Mouse (Mus musculus) intestine, postnatal 0 days (tissue): ENCODE measurements around the gene Zpbp2. TPM values are rescaled to one million over a fixed set of nuclear protein-coding genes. Genes with fewer than 3 reads are reported as not detected.

Experiments
- ATAC-seq: fragments of 200-750 bp; cut with Nextera tagmentation; 2 replicates; pipeline ENCODE4 v1.8.0; 2017; ENCODE audit warnings: mild to moderate bottlenecking, moderate TSS enrichment, moderate library complexity
- H3K27ac ChIP-seq: fragments of 300-500 bp; sonication (generic); 2 replicates; pipeline ENCODE4 v1.5.1; 2014; ENCODE audit warnings: mild to moderate bottlenecking, low read depth, low read length, moderate library complexity
- H3K27me3 ChIP-seq: fragments of 300-500 bp; sonication (generic); replicated peaks from 2 replicates; pipeline ENCODE4 v1.6.1; 2014; ENCODE audit warnings: low read length, mixed read lengths; ENCODE audit not compliant: control insufficient read depth, insufficient read depth
- H3K36me3 ChIP-seq: fragments of 300-500 bp; sonication (generic); 2 replicates; pipeline ENCODE4 v1.6.1; 2014; ENCODE audit warnings: mild to moderate bottlenecking, moderate library complexity; ENCODE audit not compliant: control insufficient read depth, insufficient read depth
- H3K4me1 ChIP-seq: fragments of 300-500 bp; sonication (generic); replicated peaks from 2 replicates; pipeline ENCODE4 v1.6.1; 2014; ENCODE audit warnings: antibody characterized with exemption, low read length, mixed read lengths; ENCODE audit not compliant: control insufficient read depth, insufficient read depth
- H3K4me2 ChIP-seq: fragments of 300-500 bp; sonication (generic); replicated peaks from 2 replicates; pipeline ENCODE4 v1.6.1; 2014; ENCODE audit warnings: low read depth, mild to moderate bottlenecking, moderate library complexity
- H3K4me3 ChIP-seq: fragments of 300-500 bp; sonication (generic); 2 replicates; pipeline ENCODE4 v1.5.1; 2014; ENCODE audit warnings: low read depth, low read length
- H3K9ac ChIP-seq: fragments of 300-500 bp; sonication (generic); 2 replicates; pipeline ENCODE4 v1.6.1; 2014; ENCODE audit warnings: mild to moderate bottlenecking, low read depth, low read length
- H3K9me3 ChIP-seq: fragments of 300-500 bp; sonication (generic); 2 replicates; pipeline ENCODE4 v1.6.1; 2016; ENCODE audit warnings: mixed run types; ENCODE audit not compliant: control insufficient read depth
- CTCF ChIP-seq: sonication (generic); IDR thresholded peaks from 2 replicates; pipeline ENCODE4 v1.5.1; 2016; ENCODE audit warnings: low read depth, mild to moderate bottlenecking, control low read depth, antibody characterized with exemption, moderate library complexity
- WGBS: fragments of 180-500 bp; shearing (Covaris S2); extraction: QIAGEN DNeasy Blood & Tissue Kit; methylation state at CpG from one replicate; pipeline ENCODE4 v1.1.7; 2014; 5-methylcytosine and 5-hydroxymethylcytosine counted together
- polyA plus RNA-seq: library from polyadenylated mRNA; unstranded; fragments of >200 nt; fragmentation: Nextera tagmentation; extraction: Ambion mirVana; gene quantifications from 2 replicates; pipeline ENCODE4 v1.2.1, GENCODE M21; 2015

Gene Zpbp2
- polyA plus RNA-seq, 1 experiment from 2014 or later: 3.2 TPM

DNA sequence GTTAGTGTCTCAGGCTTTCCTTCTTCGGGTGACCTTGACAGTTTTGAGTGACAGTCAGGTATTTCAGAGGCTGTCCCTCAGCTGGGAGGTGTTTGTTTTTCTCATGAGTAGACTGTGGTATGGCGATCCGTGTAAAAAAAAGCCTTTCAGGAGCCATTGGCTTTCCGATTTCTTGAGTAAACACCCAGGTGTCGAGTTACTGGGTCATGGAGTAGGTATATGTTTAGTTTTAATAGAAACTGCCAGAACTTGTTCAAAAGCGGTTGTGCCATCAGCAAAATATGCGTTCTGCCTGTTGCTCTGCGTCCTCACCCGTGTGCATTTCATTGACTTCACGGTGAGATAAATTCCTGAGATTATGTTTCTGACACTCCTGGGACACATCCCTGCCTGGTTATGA lies 30.4 kb upstream of the Zpbp2 start:
- Histone ChIP-seq H3K27ac (no peak overlapping the region), H3K9me3 (no peaks in the 10 kb centered on the region), H3K27me3 (no peaks in the 10 kb centered on the region), H3K9ac (no peak overlapping the region), H3K4me2 (no peak overlapping the region), H3K4me1 (no peaks in the 10 kb centered on the region), H3K36me3 (no peaks in the 10 kb centered on the region), H3K4me3 (no peak overlapping the region)
- WGBS: 23% methylated on average over 10 of the region's 10 CpGs
- TF ChIP-seq CTCF: no peak
- ATAC-seq: no peak

DNA sequence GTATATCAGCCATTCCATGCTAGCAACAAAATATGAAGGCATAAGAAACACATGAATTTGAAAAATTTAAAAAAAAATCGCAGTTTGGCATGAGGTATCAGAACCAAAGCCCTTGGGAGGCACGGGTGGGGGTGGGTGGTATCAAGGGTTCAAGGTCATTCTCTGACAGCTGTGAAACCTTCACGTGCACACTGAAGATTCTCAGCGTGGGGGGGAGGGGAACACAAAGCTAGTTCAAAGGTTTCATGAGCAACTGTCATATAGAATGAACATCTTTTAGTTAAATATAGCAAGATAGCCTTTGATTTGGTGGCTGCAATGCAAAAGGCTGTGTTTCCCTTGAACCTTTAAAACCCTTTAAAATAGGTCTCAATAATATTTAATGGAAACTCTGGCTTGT lies 25.8 kb upstream of the Zpbp2 start:
- H3K27ac ChIP-seq: no peak overlapping the region
- no peak for ATAC-seq
- no peaks in the 10 kb centered on the region for H3K27me3 ChIP-seq
- no peak overlapping the region for H3K4me3 ChIP-seq
- H3K36me3 ChIP-seq: no peaks in the 10 kb centered on the region
- no peak overlapping the region for H3K9ac ChIP-seq
- H3K9me3 ChIP-seq: no peaks in the 10 kb centered on the region
- H3K4me2 ChIP-seq: no peak overlapping the region
- H3K4me1 ChIP-seq: no peaks in the 10 kb centered on the region
- no peak for TF ChIP-seq CTCF
- 38% methylated on average over 4 of the region's 4 CpGs for WGBS

DNA sequence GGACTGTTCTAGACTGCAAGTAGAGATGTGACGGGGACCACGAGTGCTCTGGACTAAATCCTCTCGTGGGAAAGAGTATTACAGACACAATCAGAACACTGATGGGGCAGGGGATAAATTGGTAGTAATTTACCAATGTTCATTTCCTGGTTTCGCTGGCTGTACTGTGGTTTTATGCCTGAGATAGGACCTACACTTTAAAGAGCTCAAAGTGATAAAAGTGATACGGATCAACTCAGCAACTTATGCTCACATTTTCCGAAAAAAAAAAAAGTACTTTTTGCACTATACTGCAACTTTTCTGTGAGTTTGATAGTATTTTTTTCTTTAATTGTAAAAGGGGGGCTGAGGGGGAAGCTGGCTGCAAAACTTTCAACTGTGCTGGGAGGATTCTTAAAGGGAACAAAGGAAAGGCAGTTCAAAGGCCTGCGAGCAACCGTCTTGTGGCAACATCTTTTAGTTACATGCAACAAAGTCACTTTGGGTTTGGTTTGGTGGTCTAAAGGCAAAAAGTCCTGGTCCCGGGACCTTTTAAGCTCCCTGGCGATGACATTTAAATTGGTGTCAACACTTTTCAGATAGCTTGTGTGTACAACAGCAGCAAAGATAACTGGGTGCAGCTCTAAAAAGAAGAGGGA lies 24.0 kb upstream of the Zpbp2 start:
- no peaks in the 10 kb centered on the region for H3K9me3 ChIP-seq
- 73% methylated on average over 10 of the region's 10 CpGs for WGBS
- TF ChIP-seq CTCF: no peak
- no peaks in the 10 kb centered on the region for H3K27me3 ChIP-seq
- ATAC-seq: no peak
- no peaks in the 10 kb centered on the region for H3K36me3 ChIP-seq
- H3K27ac ChIP-seq: no peak overlapping the region
- no peaks in the 10 kb centered on the region for H3K4me1 ChIP-seq
- no peak overlapping the region for H3K9ac ChIP-seq
- H3K4me3 ChIP-seq: no peak overlapping the region
- H3K4me2 ChIP-seq: no peak overlapping the region

DNA sequence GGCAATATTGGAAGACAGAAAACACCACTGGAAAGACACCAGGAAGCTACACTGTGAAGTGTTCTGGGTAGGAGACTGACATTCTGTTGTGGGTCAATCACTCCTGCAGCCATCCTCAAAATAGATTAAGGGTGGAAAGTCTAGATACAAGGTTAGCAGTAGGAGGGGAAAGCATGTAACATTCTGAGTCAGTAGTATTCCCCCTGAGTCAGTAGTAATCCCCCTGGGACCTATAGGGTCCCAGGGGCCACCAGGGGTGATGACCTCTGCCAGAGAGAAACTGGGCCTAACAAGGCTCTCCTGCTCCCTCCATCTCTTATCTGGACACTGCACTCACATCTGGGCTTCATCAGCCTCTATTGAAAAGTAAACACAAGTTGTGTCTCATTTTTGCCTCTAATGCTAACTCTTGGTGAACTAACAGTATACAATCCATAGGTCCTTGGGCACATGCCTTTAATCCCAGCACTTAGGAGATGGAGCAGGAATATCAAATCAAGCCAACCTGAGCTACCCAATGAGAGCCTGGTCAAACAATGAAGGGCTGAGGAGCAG lies 13.3 kb upstream of the Zpbp2 start:
- H3K27ac ChIP-seq: no peak overlapping the region
- H3K9me3 ChIP-seq: no peaks in the 10 kb centered on the region
- ATAC-seq: no peak
- H3K4me2 ChIP-seq: no peak overlapping the region
- no peaks in the 10 kb centered on the region for H3K4me1 ChIP-seq
- H3K27me3 ChIP-seq: peaks cover 13% of the 10 kb centered on the region; the same call in 1 of the 2 replicates
- H3K36me3 ChIP-seq: no peaks in the 10 kb centered on the region
- no peak for TF ChIP-seq CTCF
- H3K4me3 ChIP-seq: no peak overlapping the region
- H3K9ac ChIP-seq: no peak overlapping the region

DNA sequence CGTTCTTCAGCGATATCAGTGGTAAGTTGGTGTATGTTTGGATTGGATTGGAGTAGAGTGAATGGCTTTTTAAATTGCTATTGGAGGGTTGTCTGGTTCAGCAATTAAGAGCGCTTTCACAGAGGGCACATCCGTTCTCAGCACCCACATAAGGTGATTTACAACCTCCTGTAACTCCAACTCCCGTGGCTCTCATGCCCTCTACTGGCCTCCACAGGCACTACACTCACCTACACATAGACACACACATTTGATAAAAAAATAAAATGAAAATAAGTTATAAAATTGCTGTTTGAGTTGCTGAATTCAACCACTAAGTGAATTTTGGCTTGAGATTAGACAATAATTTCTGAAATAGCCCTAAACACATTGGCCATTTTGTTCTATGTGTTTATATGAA lies 10.6 kb upstream of the Zpbp2 start:
- TF ChIP-seq CTCF: peak; percentile 44
- Histone ChIP-seq H3K4me3 (no peak overlapping the region), H3K9ac (no peak overlapping the region), H3K36me3 (no peaks in the 10 kb centered on the region), H3K9me3 (no peaks in the 10 kb centered on the region), H3K4me2 (no peak overlapping the region), H3K4me1 (no peaks in the 10 kb centered on the region; the same call in 1 of the 2 replicates), H3K27me3 (peaks cover 34% of the 10 kb centered on the region), H3K27ac (no peak overlapping the region)
- WGBS: 87% methylated on average over 5 of the region's 5 CpGs
- no peak for ATAC-seq

DNA sequence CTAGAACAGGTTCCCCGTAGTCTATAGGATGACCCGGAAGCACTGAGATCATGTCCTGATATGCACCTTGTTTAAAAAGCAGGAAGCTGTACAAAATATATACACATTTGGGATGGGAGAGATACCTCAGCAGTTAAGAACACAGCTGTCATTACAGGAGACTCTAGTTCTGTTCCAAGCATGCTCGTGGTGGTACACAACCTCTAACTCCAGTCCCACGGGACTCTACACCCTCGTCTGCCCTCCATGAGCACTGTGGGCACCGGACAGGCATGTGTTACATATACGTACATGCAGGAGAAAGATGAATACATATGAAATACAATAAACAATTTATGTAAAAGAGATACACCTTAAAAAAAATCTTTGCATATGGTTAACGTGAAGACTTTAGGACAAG lies 8.3 kb upstream of the Zpbp2 start:
- Histone ChIP-seq H3K36me3 (no peaks in the 10 kb centered on the region), H3K9me3 (no peaks in the 10 kb centered on the region), H3K27me3 (peaks cover 56% of the 10 kb centered on the region), H3K27ac (no peak overlapping the region), H3K4me2 (no peak overlapping the region), H3K9ac (no peak overlapping the region), H3K4me3 (no peak overlapping the region), H3K4me1 (no peaks in the 10 kb centered on the region; the same call in 1 of the 2 replicates)
- no peak for TF ChIP-seq CTCF
- 68% methylated on average over 8 of the region's 8 CpGs for WGBS
- no peak for ATAC-seq

DNA sequence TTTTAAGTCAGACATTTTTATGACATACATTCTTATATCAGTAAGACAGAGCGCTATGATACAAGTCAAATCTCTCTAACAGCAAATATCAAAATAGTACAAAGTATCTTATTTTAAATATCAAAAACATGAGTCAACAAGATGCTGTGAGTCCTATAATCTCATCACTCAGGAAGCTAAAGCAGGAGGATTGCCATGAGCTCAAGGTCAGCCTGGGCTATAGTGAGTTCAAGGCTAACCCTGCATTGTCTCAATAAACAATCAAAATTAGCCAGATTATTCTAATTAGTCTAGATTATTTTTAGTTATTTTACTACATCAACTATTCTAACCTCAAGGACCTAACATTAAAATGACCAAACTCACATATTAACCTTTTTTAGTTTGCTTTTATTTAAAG lies 7.5 kb upstream of the Zpbp2 start:
- no peaks in the 10 kb centered on the region for H3K9me3 ChIP-seq
- no peak for TF ChIP-seq CTCF
- H3K4me1 ChIP-seq: no peaks in the 10 kb centered on the region; the same call in 1 of the 2 replicates
- WGBS: 92% methylated on average over 1 of the region's 1 CpGs
- no peaks in the 10 kb centered on the region for H3K36me3 ChIP-seq
- no peak overlapping the region for H3K9ac ChIP-seq
- no peak for ATAC-seq
- no peak overlapping the region for H3K4me2 ChIP-seq
- H3K4me3 ChIP-seq: no peak overlapping the region
- H3K27ac ChIP-seq: no peak overlapping the region
- peaks cover 64% of the 10 kb centered on the region for H3K27me3 ChIP-seq
